Mouse (Mus musculus) large intestine, adult 2 months (tissue): ENCODE measurements around the gene Oog3. TPM values are rescaled to one million over a fixed set of nuclear protein-coding genes. Genes with fewer than 3 reads are reported as not detected.

Source experiments
- DNase-seq: peaks from one replicate; pipeline ENCODE4 v3.0.0-alpha.2; 2012; ENCODE audit warnings: low read depth, low spot score
- WGBS: fragments of 180-500 bp; shearing (Covaris S2); methylation state at CpG from one replicate; pipeline ENCODE4 v1.1.7; 2018; 5-methylcytosine and 5-hydroxymethylcytosine counted together
- polyA plus RNA-seq: library from polyadenylated mRNA; depleted of rRNA; stranded (reverse); fragments of >200 nt; gene quantifications from 2 replicates; pipeline ENCODE4 v1.2.3, GENCODE M21; 2012; rRNA removed

The Oog3 gene
- polyA plus RNA-seq = not detected in 2 replicates

DNA sequence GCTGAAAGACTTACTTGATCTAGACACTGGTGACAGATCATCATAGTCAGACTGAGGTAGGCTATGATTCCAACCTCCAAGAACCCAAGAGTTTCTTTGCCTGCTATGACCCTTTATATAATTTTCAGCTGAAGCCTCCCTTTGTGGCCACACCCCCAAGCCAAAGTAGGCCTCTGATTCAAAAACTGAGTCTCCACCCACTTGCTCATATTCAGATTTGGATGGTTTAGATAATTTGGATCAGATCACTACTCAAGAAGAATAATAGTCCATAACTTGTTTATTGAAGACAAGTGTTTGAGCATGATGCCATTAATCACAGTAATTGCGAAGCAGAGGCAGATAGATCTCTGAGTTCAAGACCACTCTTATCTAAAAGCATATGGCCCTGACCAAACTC, at the start of gene Oog3:
Oog3 (minus strand) TSS at position 101 of the 400 bp plus-strand sequence.
- WGBS = 90% methylated on average over 1 of the region's 1 CpGs

DNA sequence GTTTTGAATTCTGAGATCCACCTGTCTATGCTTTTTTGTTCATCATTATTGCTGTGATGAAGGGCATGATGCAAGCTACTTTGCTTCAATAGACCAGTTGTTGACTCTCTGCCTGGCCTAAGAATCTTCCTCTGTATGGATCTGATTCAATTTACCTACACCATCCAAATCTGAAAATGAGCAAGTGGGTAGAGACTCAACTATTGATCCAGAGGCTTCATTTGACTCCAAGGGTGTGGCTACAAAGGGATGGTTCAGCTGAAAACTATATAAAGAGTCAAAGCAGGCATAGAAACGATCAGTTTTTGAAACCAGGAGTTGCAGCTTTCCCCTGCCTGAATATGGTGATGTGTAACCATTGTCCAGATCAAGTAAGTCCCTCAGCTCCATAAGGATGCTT, 28.0 kb upstream of the Oog3 start, which contains the start of gene Oog2:
Oog2 (plus strand) TSS at position 301 of the 400 bp plus-strand sequence.
- no peak for DNase-seq
- 21% methylated on average over 1 of the region's 1 CpGs for WGBS

More for the DNA sequence above, at the start of gene Oog3:
- DNase-seq = no peak

Other genes with a start within 250 kb of the Oog3 start
- gene Pramef25, start 211.6 kb downstream of the Oog3 start, polyA plus RNA-seq = not detected in 2 replicates
- not detected in 2 replicates for gene Gm13101, start 195.7 kb downstream of the Oog3 start, polyA plus RNA-seq
- gene Pramef17, start 168.3 kb downstream of the Oog3 start, polyA plus RNA-seq = not detected in 2 replicates
- gene Pramel4, start 103.5 kb downstream of the Oog3 start, polyA plus RNA-seq = not detected in 2 replicates
- gene Gm13102, start 56.2 kb downstream of the Oog3 start, polyA plus RNA-seq = not detected in 2 replicates
- gene Oog2, start 28.1 kb upstream of the Oog3 start, polyA plus RNA-seq = not detected in 2 replicates
- gene C87977, start 50.7 kb upstream of the Oog3 start, polyA plus RNA-seq = 0.17 and 0.23 TPM in 2 replicates
- not detected in 2 replicates for gene Pramel5, start 117.8 kb upstream of the Oog3 start, polyA plus RNA-seq
- gene Gm13128, start 167.6 kb upstream of the Oog3 start, polyA plus RNA-seq = not detected in 2 replicates
- not detected in 2 replicates for gene Gm13119, start 195.3 kb upstream of the Oog3 start, polyA plus RNA-seq
- not detected in 2 replicates for gene Pramef20, start 215.3 kb upstream of the Oog3 start, polyA plus RNA-seq
- 0.32 TPM in 1 of 2 replicates, not detected in the other for gene Pramef12, start 245.8 kb upstream of the Oog3 start, polyA plus RNA-seq